Mouse (Mus musculus) left cerebral cortex, adult 9 months (tissue): ENCODE results near the gene Alox12b.

Source experiments
- DNase-seq, 2 experiments: peaks; one replicate each; pipeline ENCODE4 v3.0.0; 2022; ENCODE audit warnings: low spot score in 2 of 2

Alox12b gene

DNA sequence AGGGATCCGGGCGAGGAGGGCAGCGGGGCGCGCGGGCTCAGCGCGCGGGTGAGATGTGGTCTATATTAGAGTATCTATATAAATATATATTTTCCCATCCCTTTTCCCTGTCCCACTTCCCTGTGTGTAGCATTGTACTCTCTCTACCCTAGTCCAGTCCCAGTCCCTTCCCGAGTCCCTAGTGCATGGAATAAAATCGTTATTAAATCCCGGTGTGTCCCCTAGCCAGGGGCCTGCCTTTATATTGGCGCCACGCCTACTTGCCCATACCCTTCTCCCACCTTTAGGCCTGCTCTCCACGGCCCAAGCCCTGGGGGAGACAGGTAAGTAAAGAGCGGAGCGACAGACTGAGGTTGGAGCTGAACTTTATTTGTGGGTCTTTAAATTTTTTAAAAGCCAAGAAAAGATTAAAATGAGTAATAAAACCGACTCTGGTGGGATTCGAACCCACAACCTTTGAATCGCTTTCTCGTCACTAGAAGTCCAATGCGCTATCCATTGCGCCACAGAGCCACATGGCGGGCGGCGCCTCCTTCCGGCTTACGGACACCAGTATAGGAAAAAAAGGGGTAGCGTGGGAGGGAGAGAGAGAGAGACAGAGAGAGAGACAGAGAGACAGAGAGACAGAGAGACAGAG lies 33.6 kb upstream of the Alox12b start:
- DNase-seq: peak; percentile 85 to 96

DNA sequence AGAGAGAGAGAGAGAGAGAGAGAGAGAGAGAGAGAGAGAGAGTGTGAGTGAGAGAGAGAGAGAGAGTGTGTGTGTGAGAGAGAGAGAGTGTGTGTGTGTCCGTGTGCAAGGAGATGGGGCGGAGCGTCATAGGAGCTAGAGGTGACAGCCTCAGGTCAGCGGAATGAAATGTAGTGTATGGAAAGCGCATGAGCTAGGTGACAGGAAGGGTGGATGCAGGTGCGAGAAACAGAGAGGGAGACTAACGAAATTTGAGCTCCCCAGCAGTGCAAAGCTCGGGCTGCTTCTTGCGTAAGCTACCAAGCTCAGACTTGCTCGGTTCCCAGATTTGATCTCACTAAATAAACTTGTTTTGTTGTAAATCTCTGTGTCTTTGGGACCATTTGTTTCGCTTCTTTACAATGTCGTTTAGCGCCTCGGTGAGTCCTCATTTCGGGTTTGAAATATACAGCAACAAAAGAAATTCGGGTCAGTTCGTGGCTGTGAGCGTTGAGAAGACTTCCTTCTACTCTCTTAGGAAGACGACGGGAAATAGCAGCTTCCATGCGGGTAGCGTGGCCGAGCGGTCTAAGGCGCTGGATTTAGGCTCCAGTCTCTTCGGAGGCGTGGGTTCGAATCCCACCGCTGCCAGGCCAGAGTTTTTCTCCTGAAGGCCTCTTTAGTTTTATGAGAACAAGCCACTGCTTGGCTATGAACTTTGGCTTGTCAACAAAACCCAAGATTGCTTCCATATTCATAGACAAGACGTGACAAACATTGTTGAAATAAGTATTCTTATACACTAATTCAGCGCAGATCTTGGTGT lies 32.9 kb upstream of the Alox12b start:
- peak; percentile 79 to 96 for DNase-seq

DNA sequence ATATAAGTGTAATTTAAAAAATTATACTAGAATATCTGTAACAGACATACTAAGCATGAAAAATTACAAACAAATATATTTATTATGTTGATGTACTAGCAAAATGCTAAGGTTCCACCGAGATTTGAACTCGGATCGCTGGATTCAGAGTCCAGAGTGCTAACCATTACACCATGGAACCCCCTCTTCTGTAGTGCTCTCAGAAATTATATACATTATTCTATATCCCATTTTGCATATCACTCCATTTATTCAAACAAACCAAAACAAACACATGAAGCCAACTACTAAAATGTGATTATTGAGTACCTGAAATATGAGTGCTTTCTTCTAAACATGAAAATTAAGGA lies 32.3 kb upstream of the Alox12b start:
- DNase-seq: peak in 1 of 2 experiments; percentile 82

DNA sequence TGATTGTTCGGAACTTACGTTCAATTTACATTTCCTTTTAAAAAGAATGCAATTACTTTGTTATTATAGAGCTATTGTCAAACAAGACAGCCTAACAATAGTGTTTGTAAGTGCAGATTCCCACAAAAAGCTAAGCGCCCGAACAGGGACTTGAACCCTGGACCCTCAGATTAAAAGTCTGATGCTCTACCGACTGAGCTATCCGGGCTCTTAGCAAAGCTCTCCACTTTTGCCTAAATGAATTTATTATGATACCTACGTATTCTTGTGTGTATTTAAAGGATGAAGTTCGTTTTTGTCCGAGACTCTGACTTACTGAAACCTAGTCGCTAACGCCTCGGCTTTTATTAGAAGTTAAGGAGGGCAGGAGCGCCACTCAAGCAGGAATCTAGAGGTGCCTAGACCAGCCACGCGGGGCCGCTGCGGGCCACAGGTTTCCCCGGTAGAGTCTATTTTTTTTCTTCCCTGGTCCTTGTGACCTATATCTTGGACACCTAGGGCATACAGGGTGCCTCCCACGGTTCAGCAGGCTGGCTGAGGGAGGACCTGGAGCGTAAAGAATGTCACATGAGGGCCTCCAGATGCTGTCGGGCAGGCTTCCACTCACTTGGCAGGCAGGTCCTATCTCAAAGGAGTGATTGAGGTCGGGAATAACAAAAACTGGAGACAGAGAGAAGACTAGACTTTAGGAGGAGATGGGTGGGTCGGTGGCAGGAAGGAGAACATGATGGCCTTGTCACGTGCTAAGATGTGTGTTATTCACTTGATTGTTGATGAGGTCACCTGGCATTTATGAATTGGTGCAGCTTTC lies 31.5 kb upstream of the Alox12b start:
- peak in 1 of 2 experiments; percentile 88 for DNase-seq

DNA sequence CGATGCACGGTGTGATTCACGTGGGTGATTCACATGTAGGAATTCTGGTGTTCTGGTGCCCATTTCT lies 31.1 kb upstream of the Alox12b start, which contains the start of gene Aloxe3:
Aloxe3 (plus strand) TSS at position 45 of the 67 bp plus-strand sequence.
- DNase-seq: no peak

DNA sequence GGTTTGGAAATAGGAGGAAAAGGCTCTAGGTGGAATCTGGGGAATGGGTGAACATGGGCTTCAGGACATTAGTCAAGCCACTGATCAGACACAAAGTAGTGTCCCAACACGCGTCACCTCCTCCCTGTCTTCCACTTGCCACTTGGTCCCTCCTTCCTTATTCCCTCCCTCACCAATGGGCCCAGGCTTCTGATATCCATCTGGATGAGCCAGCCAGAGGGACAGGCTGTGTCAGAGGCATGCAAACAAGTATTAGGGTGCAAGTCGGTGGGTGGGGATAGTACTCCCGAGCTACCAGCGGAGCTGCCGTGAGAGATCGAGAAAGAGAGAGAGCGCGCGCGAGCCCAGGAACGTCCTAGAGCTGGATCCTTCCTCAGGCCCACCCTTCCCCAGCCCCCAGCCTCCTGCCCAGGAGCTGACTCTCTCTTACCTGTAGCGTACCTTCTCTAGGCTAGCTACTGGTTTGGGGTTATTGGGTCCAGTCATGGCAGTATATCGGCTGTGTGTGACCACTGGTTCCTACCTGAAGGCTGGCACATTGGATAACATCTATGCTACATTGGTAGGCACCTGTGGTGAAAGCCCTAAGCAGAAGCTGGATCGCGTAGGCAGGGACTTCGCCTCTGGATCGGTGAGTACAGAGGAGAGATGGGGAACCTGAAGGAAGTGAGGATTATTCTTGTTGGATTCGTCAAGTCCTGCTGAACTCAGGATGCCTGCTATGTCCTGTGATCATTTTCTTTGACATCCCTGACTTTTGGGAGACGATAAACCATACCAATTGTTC lies 30.7 kb upstream of the Alox12b start:
- DNase-seq: no peak

DNA sequence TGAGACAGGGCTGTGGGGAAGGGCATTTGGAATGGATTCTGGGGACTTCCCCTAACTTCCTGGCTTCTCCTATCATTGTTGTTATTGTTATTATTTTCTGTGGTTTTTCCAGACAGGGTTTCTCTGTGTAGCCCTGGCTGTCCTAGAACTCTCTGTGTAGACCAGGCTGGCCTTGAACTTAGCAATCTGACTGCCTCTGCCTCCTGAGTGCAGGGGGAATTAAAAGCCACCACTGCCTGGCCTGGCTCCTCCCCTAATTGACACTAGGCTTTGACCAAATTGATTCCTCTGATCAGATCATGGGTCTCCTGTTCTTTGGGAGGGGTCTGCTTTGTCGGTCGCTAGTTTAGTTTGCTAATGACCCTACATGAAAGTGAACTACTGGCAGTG lies 30.1 kb upstream of the Alox12b start:
- no peak for DNase-seq

DNA sequence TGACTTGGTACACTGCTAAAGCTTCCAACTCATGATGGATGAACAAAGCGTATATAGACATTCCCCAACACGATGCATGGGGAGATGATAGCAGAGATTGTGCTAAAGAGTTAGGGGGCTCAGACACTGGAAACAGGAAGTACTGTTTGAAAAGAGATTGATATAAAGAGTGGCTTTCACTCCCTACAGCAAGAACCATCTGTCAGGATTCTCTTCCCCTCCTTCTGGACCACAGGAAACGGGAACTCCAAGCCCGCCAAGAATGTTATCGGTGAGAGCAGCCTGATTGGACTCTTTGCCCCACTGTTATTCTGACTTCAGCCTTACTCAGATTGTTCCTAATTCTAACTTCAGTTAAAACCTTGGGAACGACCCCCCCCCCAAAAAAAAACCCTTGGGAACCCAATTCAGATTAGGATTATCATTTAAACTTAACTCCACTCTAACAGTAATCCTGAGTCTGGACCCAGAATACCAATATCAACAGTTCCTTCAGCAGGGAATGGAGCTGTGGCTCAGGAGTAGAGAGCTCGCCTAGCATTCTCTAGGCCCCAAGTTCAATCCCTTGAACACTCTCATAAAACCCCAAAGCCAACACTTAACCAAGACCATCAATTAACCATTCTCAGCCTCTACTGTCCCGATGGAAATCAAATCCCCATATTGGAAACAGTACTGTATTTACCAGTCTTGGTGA lies 28.2 kb upstream of the Alox12b start:
- no peak for DNase-seq

DNA sequence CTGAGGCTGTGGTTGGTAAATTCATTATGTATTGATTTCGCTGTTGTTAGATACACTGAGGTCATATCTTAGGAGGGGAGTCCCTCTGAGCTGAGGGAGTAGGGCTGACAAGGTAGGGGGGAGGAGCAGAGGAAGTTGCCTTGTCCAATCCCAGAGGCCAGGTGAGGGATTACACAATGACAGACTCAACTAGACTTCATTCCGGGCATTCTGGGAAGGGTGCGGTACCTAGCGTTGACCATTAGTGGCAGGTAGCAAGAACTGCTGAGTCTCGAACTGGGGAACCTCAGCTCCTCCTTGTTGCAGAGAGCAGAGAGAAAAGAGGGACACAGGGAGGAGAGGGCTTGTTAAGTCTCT lies 23.2 kb upstream of the Alox12b start:
- no peak for DNase-seq

DNA sequence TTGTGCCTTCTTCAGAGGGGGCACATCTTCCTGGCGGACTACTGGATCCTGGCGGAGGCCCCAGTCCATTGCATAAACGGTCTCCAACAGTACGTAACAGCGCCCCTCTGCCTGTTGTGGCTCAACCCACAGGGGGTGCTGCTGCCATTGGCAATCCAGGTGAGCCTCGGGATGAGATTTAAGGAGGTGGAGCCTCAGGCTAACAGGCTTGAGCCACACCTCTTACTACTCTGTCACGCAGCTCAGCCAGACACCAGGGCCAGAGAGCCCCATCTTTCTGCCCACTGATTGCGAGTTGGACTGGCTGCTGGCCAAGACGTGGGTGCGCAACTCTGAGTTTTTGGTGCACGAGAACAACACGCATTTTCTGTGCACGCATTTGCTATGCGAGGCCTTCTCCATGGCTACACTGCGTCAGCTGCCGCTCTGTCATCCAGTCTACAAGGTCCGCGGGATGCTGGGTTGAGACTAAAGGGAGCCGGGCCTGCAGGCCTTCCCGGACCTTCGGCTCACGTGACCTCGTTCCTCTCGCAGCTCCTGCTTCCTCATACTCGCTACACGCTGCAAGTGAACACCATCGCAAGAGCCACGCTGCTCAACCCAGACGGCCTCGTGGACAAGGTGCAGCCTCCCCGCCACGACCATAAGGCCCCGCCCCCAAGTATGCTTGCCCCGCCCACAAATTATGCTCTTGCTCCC lies 22.7 kb upstream of the Alox12b start:
- DNase-seq: peak in 1 of 2 experiments; percentile 91

DNA sequence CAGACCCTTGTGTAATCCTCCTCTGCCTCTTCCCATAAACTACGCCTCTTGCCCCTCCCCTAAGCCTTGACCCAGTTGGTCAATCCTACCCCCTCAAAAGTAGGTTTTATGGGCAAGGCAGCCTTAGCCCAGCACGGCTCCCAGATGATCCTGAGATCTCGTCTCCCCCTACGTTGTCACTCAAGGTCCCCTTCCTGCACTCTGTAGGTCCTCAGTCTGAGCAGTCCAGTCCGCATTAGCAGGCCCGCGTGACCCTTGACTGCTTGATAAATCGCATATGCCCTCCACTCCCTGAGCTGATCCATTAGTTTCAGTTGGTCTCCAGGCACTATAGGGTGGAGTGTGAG lies 22.2 kb upstream of the Alox12b start:
- no peak for DNase-seq

DNA sequence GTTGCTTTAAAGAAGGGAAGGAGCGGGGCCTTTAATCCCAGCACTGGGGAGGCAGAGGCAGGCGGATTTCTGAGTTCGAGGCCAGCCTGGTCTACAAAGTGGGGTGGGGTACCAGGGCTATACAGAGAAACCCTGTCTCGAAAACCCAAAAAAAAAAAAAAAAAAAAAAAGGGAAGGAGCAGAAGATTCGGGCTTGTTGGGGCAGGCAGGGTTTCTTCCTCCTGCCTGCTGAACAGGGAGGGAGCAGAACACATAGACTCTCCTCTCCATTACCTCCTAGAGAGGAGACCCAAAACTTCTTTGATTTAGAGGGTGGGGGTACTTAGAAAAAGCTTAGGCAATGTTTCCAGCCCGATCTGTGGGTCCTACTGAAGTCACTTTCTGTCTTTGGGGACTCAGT lies 21.4 kb upstream of the Alox12b start:
- DNase-seq: no peak

DNA sequence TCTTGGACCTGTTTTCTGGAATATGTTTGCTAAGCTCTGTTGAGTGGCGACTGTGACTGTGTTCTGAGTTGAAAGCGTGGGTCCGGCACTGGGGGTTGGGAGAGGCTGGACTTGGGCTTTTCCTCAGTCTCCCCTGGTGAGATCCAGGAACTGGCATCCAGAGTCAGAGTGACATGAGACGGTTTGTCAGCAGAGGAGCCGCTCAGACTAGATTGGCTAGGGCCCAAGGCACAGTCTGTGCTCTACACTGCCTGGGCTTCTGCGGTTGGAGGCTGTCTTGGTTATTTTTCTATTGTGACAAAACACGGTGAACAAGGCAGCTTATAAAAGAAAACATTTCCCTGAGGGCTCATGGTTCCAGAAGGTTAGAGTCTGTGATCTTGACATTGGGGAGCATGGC lies 9.2 kb upstream of the Alox12b start:
- no peak for DNase-seq

DNA sequence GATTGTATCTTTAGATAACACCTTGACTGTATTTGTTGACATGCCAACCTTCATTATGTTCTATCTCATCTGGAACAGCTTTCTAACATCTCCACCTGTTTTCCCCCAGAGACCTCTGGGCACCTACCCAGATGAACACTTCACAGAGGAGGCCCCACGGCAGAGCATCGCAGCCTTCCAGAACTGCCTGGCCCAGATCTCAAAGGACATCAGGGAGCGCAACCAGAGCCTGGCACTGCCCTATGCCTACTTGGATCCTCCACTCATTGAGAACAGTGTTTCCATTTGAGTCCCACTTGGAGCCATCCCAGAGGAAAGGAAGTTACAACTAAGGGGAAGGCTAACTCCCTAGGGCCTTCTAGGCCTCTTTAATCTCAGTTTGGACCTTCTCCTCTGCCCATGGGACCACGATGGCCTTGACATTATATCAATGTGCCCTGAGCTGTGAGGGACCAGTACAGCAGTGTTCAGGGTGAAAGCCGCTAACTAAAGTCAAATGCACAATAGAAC lies 8.3 kb upstream of the Alox12b start:
- no peak for DNase-seq

DNA sequence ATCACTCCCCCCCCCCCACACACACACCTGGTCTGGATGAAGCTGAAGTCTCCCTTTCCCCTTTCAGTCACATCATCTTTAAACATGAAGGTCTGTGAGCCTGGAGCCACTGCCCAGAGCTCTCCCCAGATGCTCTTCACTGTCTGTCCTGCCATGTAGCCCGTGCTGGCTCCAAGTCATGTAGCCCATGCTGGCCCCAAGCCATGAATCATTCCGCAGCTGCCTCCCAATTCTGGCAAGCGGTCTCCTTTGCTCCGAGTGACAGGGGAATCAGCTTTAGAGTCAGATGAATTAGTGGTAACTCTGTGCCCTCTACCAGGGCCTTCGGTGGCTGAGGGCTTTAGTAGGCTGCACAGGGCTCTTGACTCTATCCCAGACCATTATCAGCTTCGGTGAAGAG lies 7.1 kb upstream of the Alox12b start:
- DNase-seq: no peak

DNA sequence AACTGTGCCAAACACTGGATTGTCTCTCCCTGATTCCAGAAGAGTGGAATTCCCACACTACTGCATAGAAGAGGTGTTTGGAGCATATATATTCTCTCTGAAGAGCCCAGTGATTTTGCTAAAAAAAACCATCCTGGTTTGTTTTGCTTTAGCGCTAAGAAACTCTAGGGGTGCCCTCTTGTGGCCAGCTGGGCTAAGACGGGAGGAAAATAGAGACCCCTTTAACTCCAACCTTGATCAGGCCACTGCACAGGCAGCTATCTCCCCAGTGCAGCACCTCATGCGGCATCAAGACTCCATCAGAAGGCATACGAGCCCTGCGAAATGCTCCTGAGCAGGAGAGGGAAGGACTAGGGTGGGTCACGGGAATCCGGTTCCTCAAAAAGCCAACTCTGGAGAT lies 6.3 kb upstream of the Alox12b start:
- DNase-seq: peak in 1 of 2 experiments; percentile 68

DNA sequence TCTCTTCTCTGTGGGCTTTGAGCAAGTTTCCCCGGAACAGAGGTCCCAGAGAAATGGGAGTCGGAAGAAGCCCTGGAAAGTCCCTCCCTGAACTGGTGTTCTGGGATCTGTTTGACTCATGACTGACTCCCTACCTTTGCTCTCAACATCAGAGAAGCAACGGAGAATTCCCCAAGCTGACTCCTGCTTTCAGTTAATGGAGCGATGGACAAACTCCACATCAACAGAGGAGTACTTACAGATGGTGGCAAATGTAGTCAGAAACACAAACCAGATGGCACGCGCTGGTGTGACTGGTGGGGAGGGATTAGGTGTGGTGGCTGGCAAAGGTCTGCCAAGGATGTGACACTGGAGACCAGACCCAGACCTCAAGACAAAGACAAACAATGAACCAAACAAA lies 5.8 kb upstream of the Alox12b start:
- no peak for DNase-seq

DNA sequence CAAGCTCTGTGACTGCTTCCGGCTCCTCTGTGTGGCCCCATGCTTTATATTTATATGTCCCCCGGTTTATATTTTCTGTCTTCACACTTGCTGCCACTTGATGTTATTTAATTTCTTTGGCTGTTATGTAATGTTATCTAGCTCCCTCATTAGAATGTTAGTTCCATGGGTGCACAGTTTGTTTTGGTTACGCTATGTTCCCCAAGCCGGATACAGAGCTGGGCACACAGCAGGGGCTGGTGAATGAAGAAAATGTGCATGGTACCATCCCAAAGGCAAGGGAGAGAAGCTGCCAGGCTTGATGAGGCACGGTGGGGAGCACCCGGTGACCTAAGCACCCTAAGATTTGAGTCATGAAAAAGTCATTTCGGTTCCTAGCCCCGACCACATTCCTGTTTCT lies 3.0 kb upstream of the Alox12b start:
- DNase-seq: no peak

DNA sequence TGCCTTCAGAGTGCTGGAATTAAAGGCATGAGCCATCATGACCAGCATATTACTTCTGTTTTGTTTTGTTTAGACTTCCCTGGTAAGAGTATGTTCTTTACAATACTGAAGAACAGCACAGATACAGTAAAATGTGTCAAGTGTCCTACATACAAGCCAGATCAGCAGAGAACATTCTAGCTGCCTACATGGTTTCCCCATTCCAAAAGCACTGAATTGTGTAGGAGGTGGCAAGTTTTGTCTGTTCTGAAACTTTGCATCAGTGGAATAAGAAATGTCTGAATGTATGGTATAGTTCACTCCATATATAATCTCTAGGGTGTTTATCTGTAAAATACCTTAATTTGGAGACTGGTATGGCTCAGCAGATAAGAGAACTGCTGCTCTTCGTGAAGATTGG lies 1.4 kb upstream of the Alox12b start:
- no peak for DNase-seq

DNA sequence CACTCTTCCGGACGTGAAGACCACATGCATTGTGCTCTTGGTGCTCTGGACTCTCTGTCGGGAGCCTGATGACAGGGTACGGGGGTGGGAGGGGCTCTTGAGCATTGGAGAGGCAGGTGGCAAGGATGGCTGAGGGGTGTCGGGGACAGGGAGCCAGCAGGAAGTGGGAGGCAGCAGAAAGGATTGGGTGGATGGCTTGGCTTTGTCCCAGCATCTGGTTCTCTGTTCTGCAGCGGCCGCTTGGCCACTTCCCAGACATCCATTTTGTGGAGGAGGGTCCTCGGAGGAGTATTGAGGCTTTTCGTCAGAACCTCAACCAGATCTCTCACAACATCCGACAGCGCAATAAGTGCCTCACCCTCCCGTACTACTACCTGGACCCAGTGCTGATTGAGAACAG lies 12.5 kb downstream of the Alox12b start:
- DNase-seq: peak; percentile 20 to 72

DNA sequence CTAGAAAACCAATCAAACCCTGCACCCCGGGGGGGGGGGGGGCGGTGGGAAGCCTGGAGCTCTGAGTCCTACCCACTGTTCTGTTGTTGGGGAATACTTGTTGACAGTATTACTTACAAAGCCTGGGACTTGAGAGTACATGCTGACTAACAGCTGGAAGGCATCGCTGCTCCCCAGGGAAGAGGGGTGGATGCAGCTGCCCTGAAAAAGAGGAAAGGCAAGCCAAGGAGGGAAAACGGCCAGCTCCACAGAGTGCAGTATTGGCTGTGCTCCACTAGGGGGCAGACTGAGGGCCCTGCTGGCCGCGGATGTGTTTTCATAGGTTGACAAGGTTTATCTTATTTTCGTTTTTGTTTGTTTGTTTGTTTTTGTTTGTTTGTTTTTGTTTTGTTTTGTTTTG lies 14.8 kb downstream of the Alox12b start:
- DNase-seq: peak in 1 of 2 experiments; percentile 50
